Mouse (Mus musculus): ENCODE measurements around the gene Nrip2. TPM values are rescaled to one million over a fixed set of nuclear protein-coding genes. Genes with fewer than 3 reads are reported as not detected.
A peak's percentile ranks its signal among the peaks of the same experiment; 100 is the strongest.

The Nrip2 gene
- total and polyA plus RNA-seq, 3 experiments, result 2.1 to 3.9 (median 2.5) TPM

DNA sequence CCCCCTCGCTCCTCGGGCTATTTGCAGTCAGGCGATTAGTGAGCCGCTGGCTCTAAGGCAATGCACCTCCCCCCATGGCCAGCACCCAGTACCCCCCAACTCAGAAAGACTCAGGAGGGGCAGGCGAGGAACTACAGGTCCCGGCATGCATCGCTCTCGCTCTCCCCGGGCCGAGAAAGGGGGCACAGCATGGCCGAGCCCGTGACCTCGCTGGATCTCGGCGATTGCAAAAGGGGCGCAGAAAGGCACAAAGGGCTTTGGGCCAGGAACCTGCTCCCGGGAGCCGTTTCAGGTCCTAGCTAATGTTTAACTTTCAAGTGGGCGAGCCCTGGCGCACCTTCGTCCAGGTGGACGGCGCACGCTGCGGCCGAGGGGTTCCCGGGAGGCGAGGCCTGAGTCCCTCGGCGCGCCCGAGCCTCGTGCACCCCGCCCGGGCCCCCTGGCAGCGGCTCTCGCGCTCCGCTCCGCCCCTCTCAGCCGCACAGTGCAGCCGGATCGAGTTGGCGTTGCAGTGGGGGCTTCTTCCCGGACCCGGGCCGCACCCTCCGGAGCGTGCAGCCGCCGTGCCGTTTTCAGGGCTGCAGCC is 38.7 kb downstream of the Nrip2 start:
- DNase-seq, result peak; percentile 86

DNA sequence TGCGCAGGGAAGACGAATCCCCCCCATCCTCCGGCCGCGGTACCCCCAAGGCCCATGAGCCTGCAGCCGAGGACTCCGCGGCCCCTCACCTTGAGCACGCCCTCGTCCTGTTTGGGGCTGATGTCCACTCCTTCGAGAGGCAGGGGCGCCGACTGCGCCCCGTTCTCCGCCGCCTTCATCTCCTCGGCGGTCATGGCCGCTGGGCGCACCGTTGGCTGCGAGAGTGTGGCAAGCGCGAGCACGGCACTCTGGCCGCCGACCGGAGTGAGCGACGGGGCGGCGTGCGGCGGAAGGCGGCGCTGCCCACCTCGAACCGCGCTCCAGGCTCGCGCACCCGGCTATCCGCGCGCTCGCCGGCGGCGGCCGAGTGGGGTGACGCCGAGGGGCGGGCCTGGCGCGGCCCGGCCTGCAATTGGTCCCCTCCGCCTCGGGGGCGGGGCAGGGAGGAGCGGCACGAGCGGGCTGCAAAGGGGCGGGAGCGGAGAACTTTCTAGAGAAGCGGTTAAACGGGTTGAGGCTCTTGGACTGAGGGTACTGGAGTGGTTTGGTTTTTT is 39.3 kb downstream of the Nrip2 start, which contains the start of gene Fkbp4:
Fkbp4 (minus strand) TSS at position 361 of the 554 bp plus-strand sequence.
- DNase-seq, result peak; percentile 98

DNA sequence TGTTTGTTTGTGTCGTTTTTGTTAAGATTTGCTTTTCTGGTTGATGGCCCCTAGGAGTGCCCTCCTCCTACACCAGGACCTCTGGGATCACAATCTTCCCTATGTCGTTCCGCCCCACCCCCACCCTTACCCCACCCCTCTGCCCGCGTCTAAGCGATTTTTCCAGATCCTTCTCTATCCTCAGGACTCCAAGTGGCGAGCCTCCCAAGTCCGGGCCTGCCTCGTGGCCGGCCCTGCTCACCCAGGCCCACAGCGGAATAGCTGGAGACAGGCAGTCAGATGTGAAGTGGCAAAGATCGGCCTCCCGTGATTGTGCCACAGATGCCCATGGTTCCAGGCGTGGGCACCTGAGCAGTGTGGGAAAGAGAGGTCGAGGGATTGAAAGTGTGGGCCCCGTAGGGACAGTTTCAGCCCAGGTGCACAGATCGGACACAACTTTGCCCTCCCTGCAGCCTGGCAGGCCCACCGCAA is 39.8 kb downstream of the Nrip2 start:
- peak; percentile 43 for DNase-seq

DNA sequence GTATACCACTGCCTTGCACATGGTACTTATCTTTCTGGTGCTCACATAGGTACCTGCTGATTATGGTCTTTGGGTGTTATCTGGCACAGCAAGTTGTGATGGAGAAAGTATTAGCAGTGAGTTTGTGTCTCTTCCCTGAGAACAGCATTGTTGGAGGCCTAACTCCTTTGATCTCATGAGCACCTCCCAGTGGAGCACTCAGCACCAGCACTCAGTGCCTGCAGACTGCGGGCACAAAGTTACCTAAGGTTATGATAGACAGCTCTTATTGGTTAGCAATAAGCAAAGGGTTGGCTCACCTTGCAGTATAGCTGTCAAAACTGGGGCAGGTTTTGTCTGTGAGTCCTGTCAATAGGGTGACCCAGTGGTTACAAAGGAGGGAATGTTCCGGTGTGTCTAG is 41.1 kb downstream of the Nrip2 start:
- DNase-seq, result no peak

DNA sequence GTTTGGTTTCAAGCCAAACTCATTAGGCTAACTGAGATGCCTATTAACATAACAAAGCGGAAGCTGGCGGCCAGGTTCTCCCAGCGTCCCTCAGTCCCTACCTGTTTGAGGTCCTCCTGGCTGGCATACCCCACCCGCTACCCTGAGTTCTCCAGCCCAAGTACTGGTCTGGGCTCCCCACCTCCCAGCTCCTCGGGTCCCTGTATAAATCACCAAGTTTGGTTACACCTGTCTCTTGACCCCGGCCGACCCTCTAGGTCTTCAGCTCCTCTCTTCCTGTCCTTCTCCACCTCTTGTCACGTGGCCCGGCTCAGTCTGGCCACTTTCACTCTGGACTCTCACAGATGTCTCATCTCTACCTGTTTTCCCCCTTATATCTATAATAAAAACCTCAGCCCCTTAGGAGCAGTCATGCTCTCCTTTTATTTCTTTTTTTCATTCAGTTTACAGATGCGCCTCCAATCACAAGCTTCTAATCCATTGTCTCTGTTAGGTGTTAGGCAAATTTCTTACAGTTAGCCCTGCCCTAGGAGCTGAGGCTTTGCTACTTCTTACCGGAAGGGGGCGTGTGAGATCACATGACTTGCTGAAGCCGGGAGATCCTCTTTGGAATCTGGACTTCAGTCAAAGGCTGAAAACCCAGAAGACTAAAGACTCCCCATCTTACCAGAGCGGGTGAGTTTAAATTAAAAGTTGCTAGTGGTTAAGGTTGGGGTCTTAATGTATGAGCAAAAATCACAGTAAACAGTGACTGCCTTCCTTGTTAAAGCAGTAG is 46.9 kb downstream of the Nrip2 start:
- peak; percentile 76 for DNase-seq

DNA sequence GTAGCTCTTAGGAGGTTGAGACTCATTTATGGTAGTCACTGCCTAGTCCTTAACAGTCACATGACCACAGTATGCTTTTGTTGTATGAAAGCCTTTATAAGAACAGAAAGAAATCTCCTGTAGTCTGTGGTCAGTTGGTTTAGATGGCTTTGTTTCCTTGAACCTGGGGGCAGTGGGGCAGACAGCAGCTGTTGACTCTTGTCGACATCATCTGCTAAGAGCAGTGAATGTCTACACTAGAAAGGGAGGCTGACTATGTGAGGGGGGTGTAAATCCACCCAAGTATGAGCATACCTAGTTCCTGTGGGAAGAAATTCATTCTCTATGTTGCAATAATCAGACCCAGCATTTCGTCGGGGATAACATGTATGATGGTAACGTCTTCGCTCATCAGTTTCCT is 48.0 kb downstream of the Nrip2 start:
- DNase-seq, result no peak

DNA sequence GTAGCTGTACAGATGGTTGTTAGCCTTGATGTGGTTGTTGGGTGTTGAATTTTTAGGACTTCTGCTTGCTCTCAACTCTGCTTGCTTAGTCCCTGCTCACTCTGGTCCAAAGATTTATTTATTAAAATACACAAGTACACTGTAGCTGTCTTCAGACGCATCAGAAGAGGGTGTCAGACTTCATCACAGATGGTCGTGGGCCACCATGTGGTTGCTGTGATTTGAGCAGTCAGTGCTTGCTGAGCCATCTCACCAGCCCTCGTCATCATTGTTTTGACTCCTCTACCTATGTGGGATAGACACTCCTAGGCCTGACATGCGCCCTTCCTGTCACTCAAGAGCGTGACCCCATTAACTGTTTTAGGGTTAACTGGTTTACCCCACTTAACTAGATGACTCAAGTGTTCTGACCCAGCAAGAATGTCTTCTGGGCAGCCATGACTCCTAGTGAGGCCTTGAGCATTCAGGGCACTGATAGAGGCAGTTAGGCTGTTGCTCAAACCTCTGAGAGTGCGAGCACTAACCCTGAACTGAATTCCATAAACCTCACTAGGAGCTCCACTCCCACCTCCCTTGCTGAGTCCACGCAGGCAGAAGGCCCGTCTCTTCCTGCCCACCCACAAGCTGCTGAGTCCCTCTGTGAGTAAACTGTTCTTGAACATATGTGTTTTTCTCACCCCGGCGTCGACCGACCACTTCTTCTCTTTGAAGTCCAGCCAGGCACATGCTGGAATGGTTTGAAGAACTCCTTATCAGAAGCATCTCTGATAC is 56.9 kb downstream of the Nrip2 start:
- peak; percentile 76 for DNase-seq

DNA sequence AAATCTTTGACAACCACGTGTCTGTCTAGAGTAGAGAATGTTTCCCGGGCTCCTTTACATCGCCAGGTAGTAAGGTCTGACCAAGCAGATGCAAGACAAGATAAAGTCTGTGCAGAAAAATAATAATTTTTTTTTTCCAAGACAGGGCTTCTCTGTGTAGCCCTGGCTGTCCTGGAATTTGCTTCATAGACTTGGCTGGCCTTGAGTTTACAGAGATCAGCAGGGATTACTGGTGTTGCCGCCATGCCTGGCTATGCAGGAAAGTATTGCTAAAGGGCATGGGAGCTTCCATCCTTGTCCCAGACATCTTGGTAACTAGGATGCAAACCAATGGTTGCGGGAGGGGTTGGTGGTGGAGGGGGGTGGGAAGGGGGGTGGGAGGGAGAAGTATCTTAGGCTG is 58.1 kb downstream of the Nrip2 start:
- DNase-seq, result peak; percentile 49

DNA sequence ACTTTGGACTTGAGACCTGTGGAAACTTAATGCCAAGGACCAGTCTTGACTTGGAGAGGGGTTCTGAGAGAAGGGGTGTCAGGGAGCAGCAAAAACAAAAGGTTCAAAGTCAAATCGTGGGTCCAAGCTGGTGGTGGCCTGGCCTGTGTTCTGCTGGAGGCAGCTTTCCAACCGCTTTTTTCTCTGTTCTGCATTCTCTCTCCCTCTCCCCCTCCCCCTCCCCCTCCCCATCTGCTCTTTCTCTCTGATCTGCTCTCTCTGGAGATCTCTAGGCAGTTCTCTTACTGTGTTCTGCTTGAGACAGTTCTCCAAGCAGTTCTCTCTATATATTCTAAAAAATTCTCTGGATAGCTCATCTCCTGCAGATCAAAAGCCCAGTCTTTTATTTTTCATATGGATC is 61.2 kb downstream of the Nrip2 start:
- no peak for DNase-seq

DNA sequence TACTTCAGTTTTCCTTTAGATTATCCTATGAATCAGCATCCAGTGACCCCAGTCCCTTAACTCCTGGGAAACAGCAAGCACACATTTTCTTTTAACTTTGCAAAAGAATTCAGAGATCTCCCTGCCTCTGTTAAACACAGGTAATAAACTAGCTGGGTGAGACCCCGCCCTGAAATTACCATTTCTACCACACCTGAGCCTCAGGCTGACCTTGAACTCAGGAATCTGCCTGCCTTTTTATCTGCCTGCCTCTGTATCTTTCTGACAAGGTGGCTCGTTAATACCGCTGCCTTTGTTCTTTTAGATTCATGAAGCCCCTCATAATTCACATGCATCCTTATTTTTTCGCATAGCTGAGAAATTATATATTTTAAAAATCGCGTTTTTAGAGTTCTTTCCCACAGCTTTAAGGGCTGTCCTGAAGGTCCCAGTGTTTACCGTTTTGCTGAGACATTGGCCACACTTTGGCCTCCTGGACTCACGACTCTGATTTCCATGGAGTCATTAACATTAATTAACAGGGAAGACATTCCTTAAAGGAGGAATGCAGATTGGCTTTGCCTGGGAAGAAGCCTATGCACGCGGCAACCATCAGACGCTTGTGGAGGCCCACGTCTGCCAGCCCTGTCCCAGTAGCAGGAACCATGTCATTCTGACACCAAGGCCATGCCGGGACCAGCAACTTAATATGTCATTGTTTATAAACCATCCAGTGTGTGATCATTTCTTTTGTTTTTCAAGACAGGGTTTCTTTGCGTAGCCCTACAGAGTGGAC is 61.8 kb downstream of the Nrip2 start:
- no peak for DNase-seq

DNA sequence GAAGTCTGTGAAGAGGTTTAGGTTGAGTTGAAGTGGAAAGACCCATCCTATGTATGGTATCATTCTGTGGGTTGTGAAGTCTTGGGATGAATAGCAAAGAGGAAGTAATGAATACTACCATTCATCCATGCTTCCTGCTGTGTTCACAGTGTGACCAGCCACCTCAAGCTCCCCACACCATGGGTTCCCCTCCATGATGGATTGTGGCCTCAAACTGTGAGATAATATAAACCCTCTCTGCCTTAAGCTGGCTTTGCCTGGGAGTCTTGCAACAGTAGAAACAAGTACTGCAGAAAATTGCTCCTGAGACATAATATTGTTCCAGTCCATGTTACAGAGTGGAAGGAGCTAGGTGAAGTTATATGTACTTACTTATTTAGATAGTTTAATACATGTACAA is 62.5 kb downstream of the Nrip2 start:
- DNase-seq, result no peak

DNA sequence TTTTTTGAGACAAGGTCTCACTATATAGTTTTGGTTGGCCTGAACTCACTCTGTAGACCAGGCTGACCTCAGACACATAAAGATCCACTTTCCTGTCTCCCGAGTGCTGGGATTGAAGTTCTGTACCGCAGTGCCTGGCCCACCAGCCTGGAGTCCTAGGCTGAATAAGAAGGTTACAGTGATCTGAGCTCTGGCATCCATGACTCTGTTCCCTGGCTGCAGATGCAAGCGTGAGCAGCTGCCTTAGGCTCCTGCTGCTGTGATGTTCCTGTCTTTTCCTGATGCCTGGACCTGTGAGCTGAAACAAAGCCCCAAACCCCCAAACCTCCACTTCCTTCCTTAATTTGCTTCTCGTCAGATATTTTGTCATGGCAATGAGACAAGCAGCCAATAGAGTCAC is 65.9 kb downstream of the Nrip2 start:
- DNase-seq, result no peak

Other genes with a start within 250 kb of the Nrip2 start
- gene Tead4, start 98.5 kb upstream of the Nrip2 start, total RNA-seq (2021), result 1 to 10 TPM; 2.7 to 2.9 TPM
- 2.9 and 3.6 TPM in 2 replicates for gene Tead4, start 98.5 kb upstream of the Nrip2 start, polyA plus RNA-seq (2012; rRNA removed)
- 10 to 100 TPM; 34.9 to 42.6 TPM for gene Tulp3, start 43.4 kb upstream of the Nrip2 start, total RNA-seq (2021)
- gene Tulp3, start 43.4 kb upstream of the Nrip2 start, polyA plus RNA-seq (2012; rRNA removed), result 20.2 and 25.7 TPM in 2 replicates
- 10 to 100 TPM; 15.9 to 18.0 TPM for gene Rhno1, start 36.4 kb upstream of the Nrip2 start, total RNA-seq (2021)
- 11.2 TPM in 2 replicates for gene Rhno1, start 36.4 kb upstream of the Nrip2 start, polyA plus RNA-seq (2012; rRNA removed)
- gene Foxm1, start 36.3 kb upstream of the Nrip2 start, total RNA-seq (2021), result 1 to 10 TPM; 1.9 to 3.0 TPM
- gene Foxm1, start 36.3 kb upstream of the Nrip2 start, polyA plus RNA-seq (2012; rRNA removed), result 4.5 and 4.7 TPM in 2 replicates
- not detected for gene Tex52, start 23.8 kb upstream of the Nrip2 start, total RNA-seq (2021)
- not detected in 2 replicates for gene Tex52, start 23.8 kb upstream of the Nrip2 start, polyA plus RNA-seq (2012; rRNA removed)
- gene Gm44596, start 23.8 kb upstream of the Nrip2 start, total RNA-seq (2021), result not detected
- gene Gm44596, start 23.8 kb upstream of the Nrip2 start, polyA plus RNA-seq (2012; rRNA removed), result 0.30 TPM in 1 of 2 replicates, not detected in the other
- gene Itfg2, start 25.6 kb downstream of the Nrip2 start, total RNA-seq (2021), result 10 to 100 TPM; 28.6 to 32.8 TPM
- 31.7 and 40.3 TPM in 2 replicates for gene Itfg2, start 25.6 kb downstream of the Nrip2 start, polyA plus RNA-seq (2012; rRNA removed)
- 100 to 1,000 TPM; 229 to 272 TPM for gene Fkbp4, start 39.4 kb downstream of the Nrip2 start, total RNA-seq (2021)
- 187 and 202 TPM in 2 replicates for gene Fkbp4, start 39.4 kb downstream of the Nrip2 start, polyA plus RNA-seq (2012; rRNA removed)
- gene Pzp, start 127.4 kb downstream of the Nrip2 start, total RNA-seq (2021), result 10 to 100 TPM in 1 of 2 experiments, under 1 TPM in 1; 0.83 to 11.8 TPM
- gene Pzp, start 127.4 kb downstream of the Nrip2 start, polyA plus RNA-seq (2012; rRNA removed), result 0.31 TPM in 1 of 2 replicates, not detected in the other
- gene A2ml1, start 182.3 kb downstream of the Nrip2 start, total RNA-seq (2021), result not detected
- not detected in 2 replicates for gene A2ml1, start 182.3 kb downstream of the Nrip2 start, polyA plus RNA-seq (2012; rRNA removed)
- gene Klrb1a, start 224.2 kb downstream of the Nrip2 start, total RNA-seq (2021), result not detected
- gene Klrb1a, start 224.2 kb downstream of the Nrip2 start, polyA plus RNA-seq (2012; rRNA removed), result 0.26 and 0.29 TPM in 2 replicates

All from adrenal gland, adult 2 months (tissue).